Mouse (Mus musculus) brown adipose tissue, adult 24 weeks (tissue): ENCODE results near the gene Galnt4. TPM values are rescaled to one million over a fixed set of nuclear protein-coding genes. Genes with fewer than 3 reads are reported as not detected.
A peak's percentile ranks its signal among the peaks of the same experiment; 100 is the strongest.

Experiments used
- H3K27ac ChIP-seq: fragments of 200-500 bp; replicated peaks from 2 replicates; pipeline ENCODE4 v1.5.1; 2012; ENCODE audit warnings: low read depth, mild to moderate bottlenecking, low read length
- H3K4me1 ChIP-seq: fragments of 200-500 bp; 2 replicates; pipeline ENCODE4 v1.6.1; 2012; ENCODE audit warnings: low read length, mixed read lengths; ENCODE audit not compliant: control insufficient read depth, insufficient read depth, insufficient read length
- H3K4me3 ChIP-seq: fragments of 200-500 bp; 2 replicates; pipeline ENCODE4 v1.5.1; 2012; ENCODE audit warnings: low read depth, mild to moderate bottlenecking, low read length, moderate library complexity; ENCODE audit not compliant: insufficient read depth
- polyA plus RNA-seq: library from polyadenylated mRNA; stranded (reverse); fragments of >200 nt; gene quantifications from 2 replicates; pipeline ENCODE4 v1.2.4, GENCODE M21; 2012; ENCODE audit not compliant: missing spikeins, insufficient read depth, insufficient read length

Gene Galnt4
- polyA plus RNA-seq = 2.9 TPM in 2 replicates

GRCm38 (mm10) chr10:99107964-99108363 is at the start of gene Galnt4:
TSS of gene Galnt4 (plus strand) at chr10:99108159.
- peak within 1 kb of the TSS; percentile 100 for H3K4me3 ChIP-seq
- H3K27ac ChIP-seq = peak within 1 kb of the TSS; percentile 73

GRCm38 (mm10) chr10:99060588-99060987 is 47.4 kb upstream of the Galnt4 start:
- 0 out of 2 replicates have a peak, but pooled peaks cover 2% of the 10 kb centered on the region for H3K4me1 ChIP-seq
- H3K27ac ChIP-seq = no peak overlapping the region
- H3K4me3 ChIP-seq = no peak overlapping the region

More at GRCm38 (mm10) chr10:99107964-99108363, at the start of gene Galnt4:
- no peaks in the 10 kb centered on the region for H3K4me1 ChIP-seq

GRCm38 (mm10) chr10:99061418-99061817 is 46.5 kb upstream of the Galnt4 start:
- no peak overlapping the region for H3K27ac ChIP-seq
- no peak overlapping the region for H3K4me3 ChIP-seq
- H3K4me1 ChIP-seq = 0 out of 2 replicates have a peak, but pooled peaks cover 2% of the 10 kb centered on the region

- Histone ChIP-seq H3K4me1 (0 out of 2 replicates have a peak, but pooled peaks cover 2% of the 10 kb centered on the region), H3K27ac (no peak overlapping the region), H3K4me3 (no peak overlapping the region)
Measured at GRCm38 (mm10) chr10:99062546-99062945, 45.4 kb upstream of the Galnt4 start.

- no peak overlapping the region for H3K4me3 ChIP-seq
- no peaks in the 10 kb centered on the region for H3K4me1 ChIP-seq
- H3K27ac ChIP-seq = no peak overlapping the region
Measured at GRCm38 (mm10) chr10:99076113-99076895, 31.7 kb upstream of the Galnt4 start.

GRCm38 (mm10) chr10:99078621-99079020 is 29.3 kb upstream of the Galnt4 start:
- Histone ChIP-seq H3K27ac (no peak overlapping the region), H3K4me3 (no peak overlapping the region), H3K4me1 (no peaks in the 10 kb centered on the region)

GRCm38 (mm10) chr10:99081569-99081990 is 26.4 kb upstream of the Galnt4 start:
- Histone ChIP-seq H3K4me1 (no peaks in the 10 kb centered on the region), H3K4me3 (no peak overlapping the region), H3K27ac (no peak overlapping the region)

- Histone ChIP-seq H3K4me3 (no peak overlapping the region), H3K27ac (no peak overlapping the region), H3K4me1 (no peaks in the 10 kb centered on the region)
Measured at GRCm38 (mm10) chr10:99083431-99084003, 24.4 kb upstream of the Galnt4 start.

- Histone ChIP-seq H3K27ac (no peak overlapping the region), H3K4me3 (no peak overlapping the region), H3K4me1 (no peaks in the 10 kb centered on the region)
Measured at GRCm38 (mm10) chr10:99084397-99085239, 23.3 kb upstream of the Galnt4 start.

GRCm38 (mm10) chr10:99085240-99085587 is 22.7 kb upstream of the Galnt4 start:
- H3K4me1 ChIP-seq = no peaks in the 10 kb centered on the region
- H3K4me3 ChIP-seq = no peak overlapping the region

GRCm38 (mm10) chr10:99086029-99086428 is 21.9 kb upstream of the Galnt4 start:
- Histone ChIP-seq H3K4me1 (no peaks in the 10 kb centered on the region), H3K27ac (no peak overlapping the region)

More at GRCm38 (mm10) chr10:99085240-99085587, 22.7 kb upstream of the Galnt4 start:
- no peak overlapping the region for H3K27ac ChIP-seq

GRCm38 (mm10) chr10:99089906-99090305 is 18.1 kb upstream of the Galnt4 start:
- no peaks in the 10 kb centered on the region for H3K4me1 ChIP-seq
- no peak overlapping the region for H3K4me3 ChIP-seq
- no peak overlapping the region for H3K27ac ChIP-seq

More at GRCm38 (mm10) chr10:99086029-99086428, 21.9 kb upstream of the Galnt4 start:
- H3K4me3 ChIP-seq = no peak overlapping the region

- no peaks in the 10 kb centered on the region for H3K4me1 ChIP-seq
- H3K27ac ChIP-seq = no peak overlapping the region
- no peak overlapping the region for H3K4me3 ChIP-seq
Measured at GRCm38 (mm10) chr10:99093364-99093763, 14.6 kb upstream of the Galnt4 start.

GRCm38 (mm10) chr10:99095114-99095513 is 12.8 kb upstream of the Galnt4 start:
- H3K27ac ChIP-seq = no peak overlapping the region
- H3K4me1 ChIP-seq = no peaks in the 10 kb centered on the region
- no peak overlapping the region for H3K4me3 ChIP-seq

- no peaks in the 10 kb centered on the region for H3K4me1 ChIP-seq
- H3K27ac ChIP-seq = no peak overlapping the region
- H3K4me3 ChIP-seq = no peak overlapping the region
Measured at GRCm38 (mm10) chr10:99097374-99097773, 10.6 kb upstream of the Galnt4 start.
